Mouse (Mus musculus) hindbrain, embryonic 12.5 days (tissue): Measurements from ENCODE around the gene Nploc4. TPM values are rescaled to one million over a fixed set of nuclear protein-coding genes. Genes with fewer than 3 reads are reported as not detected.
"Not testable (repeated sequence)": the region's sequence is repeated elsewhere in the genome, so short reads cannot be mapped to it uniquely, and the experiment has no call there.

ENCODE experiments used
- ATAC-seq: fragments of 200-750 bp; cut with Nextera tagmentation; 2 replicates; pipeline ENCODE4 v1.8.0; 2017; ENCODE audit warnings: moderate TSS enrichment; ENCODE audit not compliant: low FRiP score
- H3K27ac ChIP-seq: fragments of 300-500 bp; sonication (generic); 2 replicates; pipeline ENCODE4 v1.5.1; 2016; ENCODE audit warnings: mild to moderate bottlenecking
- H3K27me3 ChIP-seq: fragments of 300-500 bp; sonication (generic); 2 replicates; pipeline ENCODE4 v1.6.1; 2016; ENCODE audit warnings: mild to moderate bottlenecking
- H3K36me3 ChIP-seq: fragments of 300-500 bp; sonication (generic); 2 replicates; pipeline ENCODE4 v1.6.1; 2016; ENCODE audit warnings: mild to moderate bottlenecking
- H3K4me1 ChIP-seq: fragments of 300-500 bp; sonication (generic); 2 replicates; pipeline ENCODE4 v1.6.1; 2016
- H3K4me2 ChIP-seq: fragments of 300-500 bp; sonication (generic); replicated peaks from 2 replicates; pipeline ENCODE4 v1.6.1; 2016; ENCODE audit warnings: mild to moderate bottlenecking
- H3K4me3 ChIP-seq: fragments of 300-500 bp; sonication (generic); 2 replicates; pipeline ENCODE4 v1.5.1; 2016; ENCODE audit warnings: mild to moderate bottlenecking
- H3K9ac ChIP-seq: fragments of 300-500 bp; sonication (generic); 2 replicates; pipeline ENCODE4 v1.6.1; 2016; ENCODE audit warnings: mild to moderate bottlenecking, moderate library complexity
- H3K9me3 ChIP-seq: fragments of 300-500 bp; sonication (generic); replicated peaks from 2 replicates; pipeline ENCODE4 v1.6.1; 2016; ENCODE audit warnings: mild to moderate bottlenecking
- WGBS: fragments of 180-500 bp; shearing (Covaris S2); methylation state at CpG from one replicate; pipeline ENCODE4 v1.1.7; 2016; 5-methylcytosine and 5-hydroxymethylcytosine counted together
- polyA plus RNA-seq: library from polyadenylated mRNA; unstranded; fragments of >200 nt; fragmentation: Nextera tagmentation; extraction: Ambion mirVana; gene quantifications from 2 replicates; pipeline ENCODE4 v1.2.1, GENCODE M21; 2016

Nploc4 gene
- polyA plus RNA-seq, 1 experiment from 2014 or later, result 51.5 TPM

DNA sequence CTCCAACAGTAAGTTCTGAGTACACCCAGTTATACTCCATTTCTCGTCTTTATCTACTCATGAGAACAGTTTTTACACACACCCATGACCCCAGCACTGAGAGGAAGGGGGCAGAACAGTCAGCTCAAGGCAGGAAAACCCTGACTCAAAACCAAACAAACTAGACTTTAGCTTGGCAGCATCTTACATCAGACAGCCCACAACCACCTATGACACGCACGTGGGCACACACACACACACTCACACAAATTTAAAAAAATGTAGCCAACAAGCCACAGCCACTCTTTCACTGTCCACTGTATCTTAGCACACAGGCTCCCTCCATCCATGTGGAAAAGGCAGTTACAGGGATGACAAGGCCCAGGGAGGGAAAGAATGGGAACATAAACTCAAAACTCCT is 10.8 kb downstream of the Nploc4 start:
- no peaks in the 10 kb centered on the region for H3K9me3 ChIP-seq
- 90% methylated on average over 3 of the region's 3 CpGs for WGBS
- H3K27ac ChIP-seq, result no peak overlapping the region
- H3K27me3 ChIP-seq, result no peaks in the 10 kb centered on the region
- H3K4me3 ChIP-seq, result no peak overlapping the region
- H3K36me3 ChIP-seq, result peaks cover 59% of the 10 kb centered on the region
- no peak for ATAC-seq
- H3K9ac ChIP-seq, result no peak overlapping the region
- H3K4me1 ChIP-seq, result no peaks in the 10 kb centered on the region
- no peak overlapping the region for H3K4me2 ChIP-seq

- Histone ChIP-seq H3K27me3 (no peaks in the 10 kb centered on the region), H3K27ac (no peak overlapping the region), H3K9ac (no peak overlapping the region), H3K9me3 (no peaks in the 10 kb centered on the region), H3K36me3 (peaks cover 75% of the 10 kb centered on the region), H3K4me2 (no peak overlapping the region), H3K4me1 (no peaks in the 10 kb centered on the region), H3K4me3 (no peak overlapping the region)
- 77% methylated on average over 9 of the region's 9 CpGs for WGBS
- ATAC-seq, result no peak
Measured at GRCm38 (mm10) chr11:120423569-120424295, 13.8 kb downstream of the Nploc4 start.

DNA sequence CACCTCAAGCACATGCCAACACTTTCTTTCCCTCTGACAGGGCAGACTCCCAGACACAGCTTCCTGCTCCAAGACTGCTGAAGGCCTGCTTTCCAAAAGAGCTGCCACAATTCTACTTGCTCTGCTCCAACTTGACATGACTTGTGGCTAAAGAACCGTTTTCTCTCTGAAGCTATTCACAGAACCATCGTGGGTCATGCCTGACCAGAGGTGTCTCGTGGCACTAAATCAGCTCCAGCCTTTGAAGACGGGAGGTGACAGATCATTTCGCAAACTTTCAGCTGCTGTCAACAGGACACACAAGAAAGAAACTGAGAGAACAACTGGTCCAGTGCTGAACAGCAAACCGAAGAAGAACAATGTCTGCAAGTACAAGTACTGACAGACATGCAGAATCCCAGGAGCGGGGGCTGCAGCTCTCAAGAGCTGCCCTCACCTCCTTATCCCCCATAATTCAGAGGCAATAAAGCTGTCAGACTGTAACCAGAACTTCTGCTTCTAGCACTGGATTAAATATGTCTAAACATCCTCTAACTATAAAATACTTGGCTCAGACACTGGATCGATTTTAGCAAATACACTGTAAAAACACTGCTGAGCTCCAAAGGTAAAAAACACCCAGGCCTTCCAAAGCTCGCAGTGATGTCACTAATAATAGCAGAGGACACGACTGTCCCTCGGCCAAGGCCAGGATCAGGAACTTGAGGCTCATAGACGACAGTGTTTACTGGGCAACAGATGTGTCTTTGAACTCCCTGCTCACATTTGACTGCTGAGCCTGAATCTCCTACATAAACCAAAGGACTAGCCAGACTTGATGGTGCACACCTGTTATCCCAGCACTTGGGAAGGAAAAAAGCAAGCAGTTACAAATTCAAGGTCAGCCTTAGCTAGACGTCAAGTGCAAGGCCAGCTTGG is 14.6 kb downstream of the Nploc4 start:
- Histone ChIP-seq H3K27me3 (no peaks in the 10 kb centered on the region), H3K36me3 (peaks cover 75% of the 10 kb centered on the region), H3K9me3 (no peaks in the 10 kb centered on the region), H3K9ac (no peak overlapping the region), H3K4me1 (no peaks in the 10 kb centered on the region), H3K4me3 (no peak overlapping the region), H3K27ac (no peak overlapping the region), H3K4me2 (no peak overlapping the region)
- 94% methylated on average over 13 of the region's 13 CpGs for WGBS
- no peak for ATAC-seq

DNA sequence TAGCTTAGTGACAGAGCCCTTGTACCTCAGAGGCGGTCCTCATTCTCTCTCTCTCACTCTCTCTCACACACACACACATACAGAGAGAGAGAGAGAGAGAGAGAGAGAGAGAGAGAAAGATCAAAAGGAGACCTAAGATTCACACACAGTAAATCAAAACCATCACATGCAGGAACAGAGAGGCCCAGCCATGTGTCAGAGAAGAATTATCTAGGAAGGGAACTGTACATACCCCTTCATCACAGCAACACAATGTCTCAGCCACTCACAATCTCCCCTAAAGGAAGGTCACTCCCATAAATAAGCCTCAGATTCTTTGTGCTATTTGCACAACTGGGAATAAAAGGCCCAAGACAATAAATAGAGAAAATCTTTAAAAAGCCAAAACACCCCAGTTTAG is 18.9 kb downstream of the Nploc4 start:
- no peak overlapping the region for H3K4me3 ChIP-seq
- no peak overlapping the region for H3K9ac ChIP-seq

DNA sequence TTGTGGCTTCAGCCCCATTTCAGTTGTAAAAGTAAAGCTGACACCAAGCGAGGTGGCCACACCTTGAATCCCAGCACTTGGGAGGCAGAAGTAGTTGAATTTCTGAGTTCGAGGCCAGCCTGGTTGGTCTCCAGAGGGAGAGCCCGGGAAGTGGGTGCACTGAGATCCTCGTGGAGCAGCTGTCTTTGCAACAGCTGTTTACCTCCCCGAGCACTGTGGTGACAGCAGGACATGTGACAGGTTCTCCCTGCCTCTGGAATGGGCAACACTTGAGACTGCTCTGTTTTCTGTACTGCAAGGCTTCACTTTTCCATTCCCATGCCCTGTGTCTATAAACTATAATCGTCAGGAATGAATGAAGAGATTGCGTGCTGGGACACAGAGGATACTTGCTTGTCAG is 19.7 kb downstream of the Nploc4 start:
- H3K4me3 ChIP-seq, result no peak overlapping the region
- 97% methylated on average over 7 of the region's 7 CpGs for WGBS
- H3K27me3 ChIP-seq, result no peaks in the 10 kb centered on the region
- no peaks in the 10 kb centered on the region for H3K4me1 ChIP-seq
- peaks cover 90% of the 10 kb centered on the region for H3K36me3 ChIP-seq
- H3K9me3 ChIP-seq, result no peaks in the 10 kb centered on the region
- H3K4me2 ChIP-seq, result no peak overlapping the region
- no peak for ATAC-seq
- no peak overlapping the region for H3K27ac ChIP-seq
- no peak overlapping the region for H3K9ac ChIP-seq

More for the DNA sequence above, 18.9 kb downstream of the Nploc4 start:
- Histone ChIP-seq H3K9me3 (no peaks in the 10 kb centered on the region), H3K27ac (no peak overlapping the region), H3K4me1 (no peaks in the 10 kb centered on the region), H3K36me3 (peaks cover 85% of the 10 kb centered on the region), H3K27me3 (no peaks in the 10 kb centered on the region), H3K4me2 (no peak overlapping the region)
- WGBS, result 100% methylated on average over 1 of the region's 1 CpGs
- ATAC-seq, result no peak

- H3K9me3 ChIP-seq, H3K9ac ChIP-seq, H3K27me3 ChIP-seq, H3K27ac ChIP-seq, ATAC-seq, H3K4me2 ChIP-seq, H3K4me1 ChIP-seq, H3K4me3 ChIP-seq: not testable (repeated sequence)
- H3K36me3 ChIP-seq, result peaks cover 92% of the 10 kb centered on the region
- WGBS, result 97% methylated on average over 7 of the region's 10 CpGs
Measured at GRCm38 (mm10) chr11:120413621-120414020, 23.9 kb downstream of the Nploc4 start.

DNA sequence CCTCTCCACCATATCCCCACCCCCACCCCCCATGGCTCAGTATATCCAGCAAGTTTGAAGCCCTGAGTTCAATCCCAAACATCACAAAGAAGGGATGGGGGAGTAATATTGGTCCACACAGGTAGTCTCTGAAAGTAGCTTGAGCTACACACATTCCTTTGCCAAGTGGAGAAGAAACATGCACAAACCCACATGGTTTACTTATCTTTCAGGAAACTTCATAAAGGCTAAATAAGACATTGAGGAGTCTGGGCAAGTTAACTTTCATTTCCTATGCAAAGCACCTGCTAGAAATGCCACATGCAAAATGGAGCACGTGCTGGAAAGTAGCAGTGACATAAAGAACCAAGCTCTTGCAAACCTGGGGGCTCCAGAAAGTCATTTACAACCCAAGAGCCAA is 31.1 kb downstream of the Nploc4 start:
- no peak for ATAC-seq
- Histone ChIP-seq H3K36me3 (peaks cover 96% of the 10 kb centered on the region), H3K4me1 (no peaks in the 10 kb centered on the region), H3K9me3 (no peaks in the 10 kb centered on the region), H3K4me2 (no peak overlapping the region), H3K4me3 (no peak overlapping the region), H3K9ac (no peak overlapping the region), H3K27ac (no peak overlapping the region), H3K27me3 (no peaks in the 10 kb centered on the region)
- WGBS, result 88% methylated on average over 1 of the region's 1 CpGs

DNA sequence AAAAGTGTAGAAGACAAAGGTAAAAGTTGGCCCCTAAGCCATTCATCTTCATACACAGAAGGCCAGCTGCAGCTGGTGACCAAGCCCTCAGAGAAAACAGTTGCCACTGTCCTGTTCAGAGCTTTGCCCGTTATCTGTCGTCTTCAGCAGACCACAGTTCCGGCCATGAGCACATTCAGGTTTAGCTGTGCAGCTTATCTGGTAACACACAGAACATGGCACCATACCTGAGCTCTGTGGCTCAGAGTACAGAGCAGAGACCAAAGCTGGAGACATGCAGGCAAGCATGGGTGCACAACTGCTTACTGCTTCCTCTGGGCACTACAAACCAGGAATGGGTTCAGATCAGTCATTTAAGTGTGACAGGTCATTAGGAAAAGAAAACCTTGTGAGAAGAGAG is 31.6 kb downstream of the Nploc4 start:
- H3K36me3 ChIP-seq, result peaks cover 96% of the 10 kb centered on the region

DNA sequence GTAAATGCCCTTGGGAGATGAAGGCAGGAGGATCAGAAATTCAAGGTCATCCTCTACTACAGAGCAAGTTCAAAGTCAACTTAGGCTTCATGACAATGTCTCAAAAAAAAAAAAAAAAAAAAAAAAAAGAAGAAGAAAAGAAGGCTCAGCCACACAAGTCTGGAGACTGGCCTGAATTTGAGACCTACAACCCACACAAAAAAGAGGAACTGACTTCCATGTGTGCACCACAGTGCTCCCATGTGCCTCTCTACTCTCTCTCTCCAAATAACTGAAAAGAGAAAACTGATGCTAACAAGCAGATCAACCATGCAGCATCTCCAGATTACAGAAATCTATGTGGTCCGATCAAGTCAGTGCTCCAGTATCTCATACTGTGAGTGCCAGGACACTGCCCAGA is 32.7 kb downstream of the Nploc4 start:
- no peaks in the 10 kb centered on the region for H3K27me3 ChIP-seq
- WGBS, result 100% methylated on average over 1 of the region's 1 CpGs
- no peak overlapping the region for H3K4me2 ChIP-seq
- H3K4me1 ChIP-seq, result no peaks in the 10 kb centered on the region
- H3K36me3 ChIP-seq, result peaks cover 96% of the 10 kb centered on the region
- no peak overlapping the region for H3K9ac ChIP-seq
- no peak overlapping the region for H3K27ac ChIP-seq
- ATAC-seq, result no peak
- H3K4me3 ChIP-seq, result no peak overlapping the region
- H3K9me3 ChIP-seq, result no peaks in the 10 kb centered on the region

More for the DNA sequence above, 31.6 kb downstream of the Nploc4 start:
- ATAC-seq, result no peak
- Histone ChIP-seq H3K27me3 (no peaks in the 10 kb centered on the region), H3K9me3 (no peaks in the 10 kb centered on the region), H3K9ac (no peak overlapping the region), H3K4me2 (no peak overlapping the region), H3K27ac (no peak overlapping the region), H3K4me1 (no peaks in the 10 kb centered on the region), H3K4me3 (no peak overlapping the region)
- 96% methylated on average over 3 of the region's 3 CpGs for WGBS

GRCm38 (mm10) chr11:120399319-120399718 is 38.2 kb downstream of the Nploc4 start:
- H3K4me1 ChIP-seq, result no peaks in the 10 kb centered on the region
- no peaks in the 10 kb centered on the region for H3K9me3 ChIP-seq
- peaks cover 73% of the 10 kb centered on the region for H3K36me3 ChIP-seq
- no peak overlapping the region for H3K4me2 ChIP-seq
- no peak overlapping the region for H3K27ac ChIP-seq
- H3K27me3 ChIP-seq, result no peaks in the 10 kb centered on the region
- WGBS, result 96% methylated on average over 2 of the region's 2 CpGs
- no peak for ATAC-seq
- H3K9ac ChIP-seq, result no peak overlapping the region
- no peak overlapping the region for H3K4me3 ChIP-seq

- Histone ChIP-seq H3K9ac (no peak overlapping the region), H3K4me1 (no peaks in the 10 kb centered on the region), H3K9me3 (no peaks in the 10 kb centered on the region), H3K27ac (no peak overlapping the region), H3K4me2 (no peak overlapping the region), H3K27me3 (no peaks in the 10 kb centered on the region), H3K4me3 (no peak overlapping the region), H3K36me3 (peaks cover 72% of the 10 kb centered on the region)
- 73% methylated on average over 2 of the region's 2 CpGs for WGBS
- ATAC-seq, result no peak
Measured at GRCm38 (mm10) chr11:120397602-120398001, 39.9 kb downstream of the Nploc4 start.

GRCm38 (mm10) chr11:120395661-120396060 is 41.8 kb downstream of the Nploc4 start:
- no peak overlapping the region for H3K9ac ChIP-seq
- H3K4me2 ChIP-seq, result no peak overlapping the region
- no peaks in the 10 kb centered on the region for H3K9me3 ChIP-seq
- 87% methylated on average over 4 of the region's 4 CpGs for WGBS
- no peak overlapping the region for H3K27ac ChIP-seq
- peaks cover 61% of the 10 kb centered on the region for H3K36me3 ChIP-seq
- H3K4me1 ChIP-seq, result no peaks in the 10 kb centered on the region
- ATAC-seq, result no peak
- no peak overlapping the region for H3K4me3 ChIP-seq
- H3K27me3 ChIP-seq, result no peaks in the 10 kb centered on the region
